Comparison of ENCODE assay signal across 13 mouse cellular contexts in the genomic region with DNA sequence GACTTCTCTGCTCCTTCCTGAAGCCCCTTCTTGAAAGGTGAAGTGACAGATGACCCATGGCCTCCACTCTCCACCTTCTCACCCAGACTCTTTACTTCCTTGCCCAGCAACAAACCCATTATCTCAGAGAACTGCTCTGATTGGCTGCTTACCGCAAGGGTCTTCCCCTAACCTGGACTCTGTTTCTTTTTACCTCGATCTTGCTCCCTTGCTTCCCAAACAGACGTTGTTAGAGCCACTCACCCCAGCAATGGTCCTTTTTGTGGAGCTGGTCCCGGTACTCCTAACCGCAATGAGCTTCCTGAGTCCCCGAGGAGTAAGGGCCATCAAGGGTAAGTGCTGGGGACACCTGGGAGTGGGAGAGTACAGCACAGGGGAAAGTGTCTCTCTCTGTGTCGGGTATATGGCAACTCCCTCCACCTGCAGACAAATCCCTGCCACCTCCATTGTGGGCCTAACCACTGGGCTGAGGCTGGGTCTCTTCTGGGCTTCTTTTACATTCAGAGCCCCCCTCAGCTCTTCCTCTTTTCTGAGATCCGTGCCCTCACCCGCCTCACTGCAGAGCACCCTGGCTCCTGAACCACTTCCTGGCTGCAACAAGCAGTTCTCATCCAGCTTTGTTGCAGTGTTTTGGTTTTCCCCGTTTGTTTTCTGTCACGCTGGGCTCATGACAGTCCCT. TPM values are rescaled to one million over a fixed set of nuclear protein-coding genes. Genes with fewer than 3 reads are reported as not detected.
DNase-seq lines count a peak whose midpoint lies in the region; ATAC-seq and TF ChIP-seq lines count a peak whose summit lies in the region.
"Had no signal": no experiment of that assay in that cellular context is flagged by ENCODE, and none has a peak within 500 bp of the region (broad histone marks: within the 10 kb centered on the region; RNA-seq: fewer than 3 reads in every experiment).

A gene (plus strand): TSS at position 144 of the 679 bp plus-strand sequence.

- no peaks in the 10 kb centered on the region for H3K9me3 ChIP-seq in intestine, postnatal 0 days (ENCODE audit: control insufficient read depth)
- H3K9me3 ChIP-seq: heart, embryonic 13.5 days; midbrain, embryonic 12.5 days had no signal

- H3K36me3 ChIP-seq in intestine, postnatal 0 days (ENCODE audit: control insufficient read depth, insufficient read depth), result no peaks in the 10 kb centered on the region
- H3K36me3 ChIP-seq: heart, embryonic 13.5 days; midbrain, embryonic 12.5 days had no signal

- H3K27ac ChIP-seq in bone marrow, adult 2 months (ENCODE audit: control insufficient read depth, insufficient read depth, low read depth, low read length, poor library complexity), result peak within 1 kb of the TSS; percentile 79
- no peak within 1 kb of the TSS for H3K27ac ChIP-seq in intestine, postnatal 0 days (ENCODE audit: low read depth, low read length)
- H3K27ac ChIP-seq: heart, embryonic 13.5 days; liver, embryonic 14.5 days; midbrain, embryonic 12.5 days had no signal

- 3% methylated on average over 11 of the region's 11 CpGs for WGBS in bone marrow, adult 2 months
- 43% methylated on average over 11 of the region's 11 CpGs for WGBS in intestine, postnatal 0 days

- peaks cover 16% of the 10 kb centered on the region for H3K4me1 ChIP-seq in bone marrow, adult 2 months (ENCODE audit: control insufficient read depth, insufficient read depth, low read length)
- H3K4me1 ChIP-seq in intestine, postnatal 0 days (replicated peaks; ENCODE audit: control insufficient read depth, insufficient read depth, low read length), result no peaks in the 10 kb centered on the region

- TF ChIP-seq CTCF in bone marrow, adult 2 months (IDR thresholded peaks at IDR 0.05; ENCODE audit: control insufficient read depth, insufficient read depth, low read length), result no peak
- TF ChIP-seq CTCF in intestine, postnatal 0 days (IDR thresholded peaks at IDR 0.05; ENCODE audit: low read depth), result no peak

- 0 out of 2 replicates have a peak, but pooled peaks have one; percentile 18 for ATAC-seq in monocyte, adult 5-6 weeks (replicated peaks; ENCODE audit: insufficient number of reproducible peaks, low FRiP score, low TSS enrichment, poor library complexity, severe bottlenecking)
- ATAC-seq in intestine, postnatal 0 days, result no peak

- H3K27me3 ChIP-seq in intestine, postnatal 0 days (replicated peaks; ENCODE audit: control insufficient read depth, insufficient read depth, low read length), result no peaks in the 10 kb centered on the region
- H3K27me3 ChIP-seq: midbrain, embryonic 12.5 days had no signal

- no peak for TF ChIP-seq POLR2A in bone marrow, adult 2 months (IDR thresholded peaks at IDR 0.05; ENCODE audit: borderline replicate concordance, control insufficient read depth, low read depth, low read length)

- peak; percentile 47 to 51 for DNase-seq in spleen, adult 18-20 months
- no peak for DNase-seq in spleen, adult 12 weeks (ENCODE audit: low spot score)
- peak; percentile 73 for DNase-seq in thymus, postnatal 25 days
- DNase-seq in adrenal gland, postnatal 14 days, result no peak
- no peak for DNase-seq in gastrocnemius, adult 8-10 months (ENCODE audit: low spot score in 2 of 2)
- DNase-seq: cerebellum, adult 9-10 months; kidney, adult 2 months had no signal

- H3K9ac ChIP-seq in intestine, postnatal 0 days (ENCODE audit: low read depth, low read length), result no peak within 1 kb of the TSS
- H3K9ac ChIP-seq: heart, embryonic 13.5 days; liver, embryonic 14.5 days; midbrain, embryonic 12.5 days had no signal

- H3K4me2 ChIP-seq in intestine, postnatal 0 days (replicated peaks; ENCODE audit: low read depth), result no peak within 1 kb of the TSS
- H3K4me2 ChIP-seq: midbrain, embryonic 12.5 days had no signal

- peak within 1 kb of the TSS; percentile 75 for H3K4me3 ChIP-seq in bone marrow, adult 2 months (replicated peaks; ENCODE audit: control insufficient read depth, low read depth, low read length)
- H3K4me3 ChIP-seq in intestine, postnatal 0 days (ENCODE audit: low read depth, low read length), result no peak within 1 kb of the TSS
- H3K4me3 ChIP-seq: heart, embryonic 13.5 days; midbrain, embryonic 12.5 days had no signal

RNA-seq across cellular contexts. Expression of the gene that starts here (rescaled TPM):
- polyA plus RNA-seq in bone marrow, adult 2 months (2011; ENCODE audit: insufficient read depth, insufficient read length, low replicate concordance, missing spikeins), result 3.9 and 6.3 TPM in 2 replicates
- 7.8 to 18.9 TPM (median 17.6 TPM) in 3 replicates for total RNA-seq in monocyte, adult 5-6 weeks (2017)
- total RNA-seq in adrenal gland, postnatal 14 days (2021), result 0.33 and 4.1 TPM in 2 replicates
- not detected for total RNA-seq in gastrocnemius, adult 8-10 months (2022)
- polyA plus RNA-seq in intestine, postnatal 0 days (2015; fragmentation: Nextera tagmentation; extraction: Ambion mirVana), result 0.25 and 0.90 TPM in 2 replicates

Comparison
In these comparisons a context has a peak if more than half of its experiments do, and no peak if none do; other contexts are left out.
1. DNase-seq: peak in spleen, adult 18-20 months (2 of 2) and thymus, postnatal 25 days (single experiment); none in spleen, adult 12 weeks (single experiment), adrenal gland, postnatal 14 days (single experiment) and gastrocnemius, adult 8-10 months (0 of 2).